Mouse (Mus musculus): Measurements from ENCODE around the gene Rgs9.

DNA sequence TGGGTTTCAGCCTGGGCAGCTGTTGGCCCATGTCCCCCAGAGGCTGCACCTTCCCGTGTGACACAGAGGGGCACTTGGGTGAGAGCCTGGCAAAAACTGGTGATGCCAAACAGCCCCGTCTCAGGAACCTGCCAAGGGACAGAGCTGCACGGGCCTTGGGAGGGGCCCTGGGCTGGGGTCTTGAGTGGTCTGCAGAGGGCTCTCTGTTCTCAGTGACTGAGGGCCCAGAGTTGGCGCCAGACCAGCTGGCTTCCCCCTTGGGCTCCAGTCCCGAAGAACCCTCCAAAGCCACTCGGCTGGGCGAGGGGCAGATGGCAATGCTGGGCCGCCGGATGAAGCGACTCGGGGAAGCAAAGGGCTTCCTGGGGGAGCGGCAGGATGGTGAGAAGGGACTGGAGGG, 70.8 kb downstream of the Rgs9 start:
- no peak for TF ChIP-seq CTCF (IDR thresholded peaks at IDR 0.05; ENCODE audit: extremely low read depth, insufficient read depth, insufficient read length, insufficient replicate concordance)
- TF ChIP-seq POLR2A (IDR thresholded peaks at IDR 0.05; ENCODE audit: low read depth, low read length), result no peak

Data from spleen, adult 2 months (tissue).